Mouse (Mus musculus) gastrocnemius, postnatal 10 days (tissue): ENCODE measurements around the gene Tmem63b. TPM values are rescaled to one million over a fixed set of nuclear protein-coding genes. Genes with fewer than 3 reads are reported as not detected.

Experiments
- DNase-seq: peaks from one replicate; pipeline ENCODE4 v3.0.0; 2021; ENCODE audit warnings: mixed read lengths
- total RNA-seq, 2 experiments: library from RNA; stranded (reverse); gene quantifications; 2 replicates each; pipeline ENCODE4 v1.2.3; 2021

The Tmem63b gene
- total RNA-seq, 2 experiments from 2014 or later: 55.0 to 58.2 TPM

GRCm38 (mm10) chr17:45706796-45707195 lies 20.1 kb upstream of the Tmem63b start:
- DNase-seq: no peak

GRCm38 (mm10) chr17:45703187-45703586 lies 16.5 kb upstream of the Tmem63b start:
- DNase-seq: no peak

GRCm38 (mm10) chr17:45702254-45702653 lies 15.5 kb upstream of the Tmem63b start:
- DNase-seq: no peak

- DNase-seq: no peak
Measured at GRCm38 (mm10) chr17:45701236-45701591, 14.5 kb upstream of the Tmem63b start.

GRCm38 (mm10) chr17:45700496-45701235 lies 14.0 kb upstream of the Tmem63b start:
- peak; percentile 37 for DNase-seq

- no peak for DNase-seq
Measured at GRCm38 (mm10) chr17:45699039-45699740, 12.5 kb upstream of the Tmem63b start.

- no peak for DNase-seq
Measured at GRCm38 (mm10) chr17:45698368-45698767, 11.7 kb upstream of the Tmem63b start.

GRCm38 (mm10) chr17:45696981-45697380 lies 10.3 kb upstream of the Tmem63b start:
- no peak for DNase-seq

- DNase-seq: no peak
Measured at GRCm38 (mm10) chr17:45695227-45696120, 8.8 kb upstream of the Tmem63b start.

- DNase-seq: no peak
Measured at GRCm38 (mm10) chr17:45693812-45694565, 7.3 kb upstream of the Tmem63b start.

- DNase-seq: no peak
Measured at GRCm38 (mm10) chr17:45692159-45692558, 5.5 kb upstream of the Tmem63b start.

- no peak for DNase-seq
Measured at GRCm38 (mm10) chr17:45690044-45690443, 3.3 kb upstream of the Tmem63b start.

GRCm38 (mm10) chr17:45689120-45689519 lies 2.4 kb upstream of the Tmem63b start:
- DNase-seq: no peak

GRCm38 (mm10) chr17:45686093-45686619 lies 549 bp downstream of the Tmem63b start, which contains the start of gene Mrpl14:
Mrpl14 (plus strand) TSS chr17:45686322.
- DNase-seq: peak; percentile 96

- peak; percentile 56 for DNase-seq
Measured at GRCm38 (mm10) chr17:45685171-45686092, 1.3 kb downstream of the Tmem63b start.

GRCm38 (mm10) chr17:45684667-45685131 lies 2.0 kb downstream of the Tmem63b start:
- peak; percentile 5 for DNase-seq

GRCm38 (mm10) chr17:45682843-45683242 lies 3.9 kb downstream of the Tmem63b start:
- no peak for DNase-seq

GRCm38 (mm10) chr17:45681588-45681987 lies 5.1 kb downstream of the Tmem63b start:
- DNase-seq: no peak

GRCm38 (mm10) chr17:45680391-45680980 lies 6.2 kb downstream of the Tmem63b start:
- DNase-seq: no peak

GRCm38 (mm10) chr17:45678106-45678505 lies 8.6 kb downstream of the Tmem63b start:
- DNase-seq: peak; percentile 89
